Mouse (Mus musculus): ENCODE measurements around the gene Rhoh. TPM values are rescaled to one million over a fixed set of nuclear protein-coding genes. Genes with fewer than 3 reads are reported as not detected.
A peak's percentile ranks its signal among the peaks of the same experiment; 100 is the strongest.

The Rhoh gene
- total RNA-seq, 2 experiments from 2014 or later, result 0.57 to 4.5 TPM

- DNase-seq, result no peak
- intact Hi-C loops (cut with DNase I), result no loop called here
These were observed 2.1 kb upstream of the Rhoh start for GRCm38 (mm10) chr5:65858898-65859297.

GRCm38 (mm10) chr5:65859396-65859795 lies 1.6 kb upstream of the Rhoh start:
- DNase-seq, result no peak
- intact Hi-C loops (cut with DNase I), result no loop called here

GRCm38 (mm10) chr5:65860281-65861000 lies 572 bp upstream of the Rhoh start:
- DNase-seq, result no peak
- intact Hi-C loops (cut with DNase I), result no loop called here

GRCm38 (mm10) chr5:65862217-65862927 lies 1.4 kb downstream of the Rhoh start:
- DNase-seq, result no peak
- intact Hi-C loops (cut with DNase I), result no loop called here

GRCm38 (mm10) chr5:65863349-65863749 lies 2.3 kb downstream of the Rhoh start:
- intact Hi-C loops (cut with DNase I), result no loop called here
- peak in 1 of 2 experiments; percentile 9 for DNase-seq

GRCm38 (mm10) chr5:65864486-65864885 lies 3.5 kb downstream of the Rhoh start:
- intact Hi-C loops (cut with DNase I), result no loop called here
- no peak for DNase-seq

GRCm38 (mm10) chr5:65864946-65865345 lies 3.9 kb downstream of the Rhoh start:
- intact Hi-C loops (cut with DNase I), result no loop called here
- DNase-seq, result no peak

- no peak for DNase-seq
- intact Hi-C loops (cut with DNase I), result no loop called here
These were observed 5.6 kb downstream of the Rhoh start for GRCm38 (mm10) chr5:65866591-65866990.

- intact Hi-C loops (cut with DNase I), result no loop called here
- DNase-seq, result no peak
These were observed 6.5 kb downstream of the Rhoh start for GRCm38 (mm10) chr5:65867380-65868116.

GRCm38 (mm10) chr5:65868419-65868818 lies 7.4 kb downstream of the Rhoh start:
- intact Hi-C loops (cut with DNase I), result no loop called here

GRCm38 (mm10) chr5:65869660-65870059 lies 8.6 kb downstream of the Rhoh start:
- DNase-seq, result no peak
- intact Hi-C loops (cut with DNase I), result no loop called here

More at GRCm38 (mm10) chr5:65868419-65868818, 7.4 kb downstream of the Rhoh start:
- no peak for DNase-seq

GRCm38 (mm10) chr5:65871276-65871875 lies 10.4 kb downstream of the Rhoh start:
- intact Hi-C loops (cut with DNase I), result no loop called here
- DNase-seq, result no peak

GRCm38 (mm10) chr5:65873212-65873611 lies 12.2 kb downstream of the Rhoh start:
- intact Hi-C loops (cut with DNase I), result no loop called here
- DNase-seq, result no peak

GRCm38 (mm10) chr5:65875269-65875668 lies 14.3 kb downstream of the Rhoh start:
- no peak for DNase-seq
- intact Hi-C loops (cut with DNase I), result no loop called here

GRCm38 (mm10) chr5:65878367-65878766 lies 17.4 kb downstream of the Rhoh start:
- DNase-seq, result no peak
- intact Hi-C loops (cut with DNase I), result no loop called here

GRCm38 (mm10) chr5:65881254-65881653 lies 20.2 kb downstream of the Rhoh start:
- intact Hi-C loops (cut with DNase I), result no loop called here
- DNase-seq, result no peak

GRCm38 (mm10) chr5:65882476-65883205 lies 21.6 kb downstream of the Rhoh start:
- intact Hi-C loops (cut with DNase I), result no loop called here

GRCm38 (mm10) chr5:65883355-65883754 lies 22.3 kb downstream of the Rhoh start:
- DNase-seq, result no peak
- intact Hi-C loops (cut with DNase I), result no loop called here

More at GRCm38 (mm10) chr5:65882476-65883205, 21.6 kb downstream of the Rhoh start:
- no peak for DNase-seq

GRCm38 (mm10) chr5:65885699-65886443 lies 24.9 kb downstream of the Rhoh start:
- DNase-seq, result no peak
- intact Hi-C loops (cut with DNase I), result no loop called here
